Mouse (Mus musculus) midbrain, embryonic 11.5 days (tissue): Measurements from ENCODE around the gene Pde7b. TPM values are rescaled to one million over a fixed set of nuclear protein-coding genes. Genes with fewer than 3 reads are reported as not detected.

Experiments used
- ATAC-seq: fragments of 200-750 bp; cut with Nextera tagmentation; 2 replicates; pipeline ENCODE4 v1.8.0; 2017; ENCODE audit warnings: moderate TSS enrichment, moderate library complexity; ENCODE audit not compliant: low FRiP score
- DNase-seq: peaks from one replicate; pipeline ENCODE4 v3.0.0; 2015; ENCODE audit warnings: low spot score; ENCODE audit errors: missing footprints
- H3K27ac ChIP-seq: fragments of 300-500 bp; sonication (generic); 2 replicates; pipeline ENCODE4 v1.5.1; 2014; ENCODE audit warnings: low read depth, low read length
- H3K27me3 ChIP-seq: fragments of 300-500 bp; sonication (generic); 2 replicates; pipeline ENCODE4 v1.6.1; 2014; ENCODE audit warnings: mild to moderate bottlenecking, low read length, moderate library complexity, mixed read lengths; ENCODE audit not compliant: control insufficient read depth, insufficient read depth
- H3K36me3 ChIP-seq: fragments of 300-500 bp; sonication (generic); 2 replicates; pipeline ENCODE4 v1.6.1; 2014; ENCODE audit warnings: mild to moderate bottlenecking, low read length, moderate library complexity, mixed read lengths; ENCODE audit not compliant: control insufficient read depth, insufficient read depth
- H3K4me1 ChIP-seq: fragments of 300-500 bp; sonication (generic); 2 replicates; pipeline ENCODE4 v1.6.1; 2014; ENCODE audit warnings: low read length; ENCODE audit not compliant: control insufficient read depth, insufficient read depth
- H3K4me2 ChIP-seq: fragments of 300-500 bp; sonication (generic); 2 replicates; pipeline ENCODE4 v1.6.1; 2014; ENCODE audit warnings: mild to moderate bottlenecking, moderate library complexity
- H3K4me3 ChIP-seq: fragments of 300-500 bp; sonication (generic); 2 replicates; pipeline ENCODE4 v1.5.1; 2014; ENCODE audit warnings: low read depth, low read length
- H3K9ac ChIP-seq: fragments of 300-500 bp; sonication (generic); 2 replicates; pipeline ENCODE4 v1.6.1; 2014; ENCODE audit warnings: low read length
- H3K9me3 ChIP-seq: fragments of 300-500 bp; sonication (generic); 2 replicates; pipeline ENCODE4 v1.6.1; 2016; ENCODE audit warnings: low read length; ENCODE audit not compliant: control insufficient read depth
- WGBS: fragments of 180-500 bp; shearing (Covaris S2); extraction: QIAGEN DNeasy Blood & Tissue Kit; methylation state at CpG from one replicate; pipeline ENCODE4 v1.1.7; 2014; 5-methylcytosine and 5-hydroxymethylcytosine counted together
- polyA plus RNA-seq: library from polyadenylated mRNA; unstranded; fragments of >200 nt; fragmentation: Nextera tagmentation; extraction: Ambion mirVana; gene quantifications from 2 replicates; pipeline ENCODE4 v1.2.1, GENCODE M21; 2014

Pde7b gene
- polyA plus RNA-seq, 1 experiment from 2014 or later = 1.1 TPM

DNA sequence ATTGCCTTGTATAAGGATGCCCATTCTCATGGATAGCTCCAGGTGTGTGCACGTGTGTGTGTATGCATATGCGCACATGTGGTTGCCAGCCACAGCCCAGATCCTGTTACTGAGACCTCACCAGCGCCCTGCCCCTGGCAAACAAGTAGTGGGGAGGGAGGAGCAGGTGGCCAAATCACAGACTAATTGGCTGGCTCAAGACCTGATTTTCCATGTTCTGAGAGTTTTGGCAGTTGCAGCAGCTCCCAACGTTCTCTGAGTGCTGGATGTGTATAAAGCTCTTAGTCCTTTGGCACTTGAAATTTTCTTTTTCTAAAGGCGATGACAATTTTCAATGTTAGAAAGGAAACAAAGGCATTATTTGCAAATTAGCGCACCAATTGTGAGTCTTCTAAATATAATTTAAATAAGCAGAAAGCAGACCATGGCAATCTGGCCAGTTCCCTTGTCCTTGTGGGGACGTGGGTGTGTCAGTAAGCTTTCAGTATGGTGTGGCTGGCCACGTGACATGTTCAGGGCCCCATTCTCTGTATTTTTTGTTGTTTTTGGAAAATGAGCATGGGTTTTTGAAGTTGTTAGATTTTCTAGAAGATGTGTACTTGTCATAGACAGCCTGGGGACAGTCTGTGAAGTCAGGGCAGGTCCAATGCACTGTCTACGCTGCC lies 345.7 kb downstream of the Pde7b start:
- no peak overlapping the region for H3K4me2 ChIP-seq
- no peaks in the 10 kb centered on the region for H3K36me3 ChIP-seq
- DNase-seq (no peak), ATAC-seq (no peak)
- no peak overlapping the region for H3K4me3 ChIP-seq
- no peak overlapping the region for H3K9ac ChIP-seq
- WGBS = 85% methylated on average over 9 of the region's 9 CpGs
- H3K27ac ChIP-seq = no peak overlapping the region
- no peaks in the 10 kb centered on the region for H3K4me1 ChIP-seq
- no peaks in the 10 kb centered on the region for H3K9me3 ChIP-seq
- no peaks in the 10 kb centered on the region for H3K27me3 ChIP-seq

DNA sequence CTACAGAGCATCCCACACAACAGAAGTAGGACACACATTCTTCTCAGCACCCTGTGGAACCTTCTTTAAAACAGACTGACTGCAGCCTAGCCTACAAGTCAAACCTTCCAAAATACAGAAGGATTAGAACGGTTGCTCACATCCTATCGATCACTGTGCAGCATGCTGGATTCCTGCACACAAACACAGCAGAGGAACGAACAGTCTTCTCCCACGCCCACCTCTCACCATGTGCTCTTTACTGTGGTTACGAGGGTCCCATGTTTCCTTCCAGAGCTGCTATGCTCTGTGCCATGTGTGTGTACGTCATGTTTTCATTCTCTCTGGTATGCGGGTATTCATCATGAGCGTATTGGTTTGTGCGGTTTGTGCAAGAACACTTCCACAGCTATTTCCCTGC lies 347.3 kb downstream of the Pde7b start:
- no peaks in the 10 kb centered on the region for H3K4me1 ChIP-seq
- no peaks in the 10 kb centered on the region for H3K9me3 ChIP-seq
- WGBS = 90% methylated on average over 9 of the region's 9 CpGs
- H3K4me3 ChIP-seq = no peak overlapping the region
- no peak overlapping the region for H3K27ac ChIP-seq
- H3K36me3 ChIP-seq = no peaks in the 10 kb centered on the region
- DNase-seq (no peak), ATAC-seq (no peak)
- H3K9ac ChIP-seq = no peak overlapping the region
- no peaks in the 10 kb centered on the region for H3K27me3 ChIP-seq
- no peak overlapping the region for H3K4me2 ChIP-seq

DNA sequence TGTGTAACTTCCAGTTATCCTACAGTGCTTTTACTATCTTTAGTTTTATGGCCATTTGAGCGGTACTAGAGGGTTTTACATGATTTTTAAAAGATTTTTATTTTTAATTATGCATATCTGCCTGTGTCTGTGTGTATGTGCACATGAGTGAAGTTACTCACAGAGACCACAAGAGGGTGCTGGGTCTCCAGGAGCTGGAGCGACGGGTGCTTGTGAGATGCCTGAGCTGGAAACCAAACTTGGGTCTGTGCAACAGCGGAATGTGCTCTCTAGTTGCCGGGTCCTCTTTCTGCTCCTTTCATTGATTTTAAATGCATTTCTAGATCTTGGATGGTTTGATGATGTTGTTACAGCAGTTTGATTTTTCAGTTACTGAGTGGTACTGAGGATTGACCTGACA lies 352.8 kb downstream of the Pde7b start:
- Histone ChIP-seq H3K36me3 (no peaks in the 10 kb centered on the region), H3K27me3 (no peaks in the 10 kb centered on the region), H3K4me3 (no peak overlapping the region), H3K9me3 (no peaks in the 10 kb centered on the region), H3K9ac (no peak overlapping the region), H3K4me2 (no peak overlapping the region), H3K27ac (no peak overlapping the region), H3K4me1 (no peaks in the 10 kb centered on the region)
- 94% methylated on average over 5 of the region's 5 CpGs for WGBS
- DNase-seq (no peak), ATAC-seq (no peak)

DNA sequence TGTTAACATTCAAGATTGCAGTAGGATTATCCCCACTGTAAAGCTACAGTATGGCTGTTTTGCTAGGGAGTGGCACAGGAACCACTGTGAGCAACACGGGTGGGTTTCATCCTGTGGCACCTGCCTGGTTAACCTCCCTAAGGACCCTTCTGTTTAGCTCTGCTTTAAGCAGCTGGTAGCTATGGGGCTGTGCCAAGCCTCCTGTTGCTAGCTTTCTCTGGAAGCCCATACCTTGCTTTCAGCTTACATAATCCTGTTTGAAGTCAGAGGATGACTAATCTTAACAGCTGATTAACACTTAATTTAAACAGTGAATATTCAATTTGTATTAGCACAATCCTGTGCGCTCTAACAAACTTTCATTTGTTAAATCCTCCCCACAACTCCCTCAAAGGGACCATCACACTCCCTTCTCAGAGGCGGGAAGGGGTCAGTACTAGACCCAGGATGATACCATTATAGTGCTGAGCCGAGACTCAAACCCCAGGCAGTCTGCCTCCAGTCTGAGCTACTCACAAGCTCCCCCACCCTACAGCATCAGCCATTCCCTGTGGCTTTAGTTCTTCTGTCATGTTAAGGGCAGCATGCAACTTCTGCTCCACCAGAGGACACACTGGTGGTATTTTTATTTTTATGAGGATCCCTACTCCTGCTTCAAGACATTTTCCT lies 362.3 kb downstream of the Pde7b start:
- whole genome bisulfite sequencing = 78% methylated on average over 4 of the region's 4 CpGs
- ATAC-seq (no peak), DNase-seq (no peak)
- Histone ChIP-seq H3K9me3 (no peaks in the 10 kb centered on the region), H3K36me3 (no peaks in the 10 kb centered on the region; the same call in 1 of the 2 replicates), H3K9ac (no peak overlapping the region), H3K4me1 (no peaks in the 10 kb centered on the region), H3K27me3 (no peaks in the 10 kb centered on the region), H3K4me3 (no peak overlapping the region), H3K4me2 (no peak overlapping the region), H3K27ac (no peak overlapping the region)

DNA sequence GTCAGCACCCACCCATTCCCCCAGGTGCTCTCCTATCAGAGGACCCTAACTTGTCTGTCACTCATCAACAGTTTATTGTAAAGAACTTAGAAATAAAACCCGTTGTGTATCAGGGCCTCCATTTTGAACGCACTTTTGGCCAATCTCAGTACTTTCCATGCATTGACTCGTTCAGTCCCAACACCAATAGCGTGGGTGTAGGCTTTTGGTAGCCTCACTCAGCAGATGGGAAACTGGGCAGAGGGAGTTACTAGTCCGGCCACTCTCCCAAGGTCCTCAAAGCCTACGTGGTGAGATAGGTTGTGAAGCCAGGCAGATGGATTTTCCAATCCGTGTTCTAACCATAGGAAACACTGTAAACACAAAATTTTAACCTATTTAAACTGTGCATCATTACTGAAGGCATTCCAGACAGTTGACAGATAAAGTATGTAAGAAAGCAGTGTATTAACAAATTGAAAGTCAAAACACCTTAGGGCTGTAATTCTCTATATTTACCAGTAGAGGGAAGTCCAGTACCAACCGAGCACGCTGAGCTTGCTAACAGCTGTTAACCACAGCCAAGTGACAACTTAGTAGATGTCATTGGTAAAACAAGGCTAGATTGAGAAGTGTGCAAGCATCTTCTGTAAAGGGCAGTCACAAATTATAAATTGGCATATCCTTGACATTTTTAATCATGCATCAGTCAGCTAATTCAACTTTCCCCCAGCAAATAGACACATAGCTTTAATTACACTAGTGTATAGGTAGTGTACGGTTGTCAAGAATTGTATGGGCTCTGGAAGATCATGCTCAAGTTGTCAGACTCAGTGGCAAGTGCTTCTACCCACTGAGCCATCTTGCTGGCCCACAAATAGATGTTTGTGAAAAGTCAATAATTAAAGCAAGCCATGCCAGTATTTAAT lies 363.1 kb downstream of the Pde7b start:
- no peaks in the 10 kb centered on the region for H3K9me3 ChIP-seq
- H3K36me3 ChIP-seq = no peaks in the 10 kb centered on the region; the same call in 1 of the 2 replicates
- ATAC-seq = no peak
- no peak overlapping the region for H3K9ac ChIP-seq
- 65% methylated on average over 10 of the region's 10 CpGs for WGBS
- H3K4me3 ChIP-seq = no peak overlapping the region
- no peaks in the 10 kb centered on the region for H3K27me3 ChIP-seq
- DNase-seq = no peak
- H3K27ac ChIP-seq = no peak overlapping the region
- no peaks in the 10 kb centered on the region for H3K4me1 ChIP-seq
- H3K4me2 ChIP-seq = no peak overlapping the region

DNA sequence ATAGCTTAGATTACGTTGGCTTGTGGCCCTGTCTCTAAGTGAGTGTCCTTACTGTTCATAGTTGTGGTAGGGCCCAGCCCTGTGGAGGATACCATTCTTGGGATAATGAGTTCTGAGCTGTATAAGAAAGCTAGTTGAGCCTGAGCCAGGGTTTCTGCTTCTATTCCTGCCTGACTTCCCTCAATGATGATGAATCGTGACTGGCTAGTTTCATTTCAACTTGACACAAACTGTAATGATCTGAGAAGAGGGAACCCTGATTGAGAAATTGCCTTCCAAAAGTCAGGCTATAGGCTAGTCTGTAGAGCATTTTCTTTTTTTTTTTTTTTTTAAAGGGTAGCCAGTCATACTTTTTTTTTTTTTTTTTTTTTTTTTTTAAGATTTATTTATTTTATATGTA lies 376.0 kb downstream of the Pde7b start:
- Histone ChIP-seq H3K27ac (no peak overlapping the region), H3K9me3 (no peaks in the 10 kb centered on the region), H3K9ac (no peak overlapping the region), H3K4me1 (peaks cover 3% of the 10 kb centered on the region), H3K27me3 (no peaks in the 10 kb centered on the region), H3K4me2 (no peak overlapping the region), H3K4me3 (no peak overlapping the region), H3K36me3 (peaks cover 10% of the 10 kb centered on the region)
- ATAC-seq (no peak), DNase-seq (no peak)
- WGBS = 92% methylated on average over 2 of the region's 2 CpGs

Other genes starting within 250 kb of the Pde7b start
- 29.4 and 32.2 TPM in 2 replicates for gene Ahi1, start 227.5 kb upstream of the Pde7b start, polyA plus RNA-seq